In the genomic region with DNA sequence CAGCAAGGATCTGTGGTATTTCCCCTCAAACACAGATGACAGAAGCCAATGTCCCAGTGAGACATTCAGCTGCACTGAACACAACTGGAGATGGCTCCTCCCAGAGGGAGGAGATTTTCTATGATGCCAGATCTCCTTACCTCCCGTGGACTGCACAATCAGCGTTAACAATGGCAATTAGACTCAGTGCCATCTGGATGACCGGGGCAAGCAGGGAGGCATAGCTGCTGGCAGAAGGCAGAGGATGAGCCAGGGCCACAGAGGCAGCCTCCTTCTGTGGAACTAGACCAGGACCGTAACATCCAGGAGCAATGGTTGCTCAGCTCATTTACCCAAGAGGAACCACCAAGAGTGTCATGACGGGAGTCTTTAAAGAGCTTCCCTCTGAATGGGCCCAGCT, we compare ENCODE assay signal across 24 mouse cellular contexts.
DNase-seq lines count a peak whose midpoint lies in the region; ATAC-seq and TF ChIP-seq lines count a peak whose summit lies in the region.
"Had no signal": no experiment of that assay in that cellular context is flagged by ENCODE, and none has a peak within 500 bp of the region (broad histone marks: within the 10 kb centered on the region; RNA-seq: fewer than 3 reads in every experiment).

No protein-coding gene starts in this region.

- no peaks in the 10 kb centered on the region for H3K4me1 ChIP-seq in embryonic facial prominence, embryonic 14.5 days (ENCODE audit: control insufficient read depth, insufficient read depth, low read length)
- H3K4me1 ChIP-seq in embryonic facial prominence, embryonic 10.5 days, result peaks cover 5% of the 10 kb centered on the region; the same call in 1 of the 2 replicates
- H3K4me1 ChIP-seq: embryonic facial prominence, embryonic 15.5 days; heart, embryonic 13.5 days; hindbrain, embryonic 15.5 days; intestine, embryonic 15.5 days had no signal

- no peaks in the 10 kb centered on the region for H3K9me3 ChIP-seq in embryonic facial prominence, embryonic 14.5 days (ENCODE audit: control insufficient read depth, low read length)
- H3K9me3 ChIP-seq in embryonic facial prominence, embryonic 10.5 days, result no peaks in the 10 kb centered on the region
- H3K9me3 ChIP-seq: embryonic facial prominence, embryonic 15.5 days; heart, embryonic 13.5 days; hindbrain, embryonic 15.5 days; intestine, embryonic 15.5 days had no signal

- H3K9ac ChIP-seq in embryonic facial prominence, embryonic 14.5 days (ENCODE audit: low read depth, low read length), result no peak overlapping the region
- H3K9ac ChIP-seq: embryonic facial prominence, embryonic 15.5 days; forebrain, postnatal 0 days; heart, embryonic 13.5 days; hindbrain, embryonic 15.5 days; intestine, embryonic 15.5 days had no signal

- H3K27me3 ChIP-seq in embryonic facial prominence, embryonic 14.5 days (replicated peaks; ENCODE audit: control insufficient read depth, insufficient read depth, low read length), result no peaks in the 10 kb centered on the region
- no peaks in the 10 kb centered on the region for H3K27me3 ChIP-seq in embryonic facial prominence, embryonic 10.5 days (replicated peaks; ENCODE audit: low read depth, poor library complexity, severe bottlenecking)
- H3K27me3 ChIP-seq: embryonic facial prominence, embryonic 15.5 days; heart, embryonic 13.5 days; hindbrain, embryonic 15.5 days; intestine, embryonic 15.5 days had no signal

- no peak for TF ChIP-seq CTCF in left cerebral cortex, adult 2 months (IDR thresholded peaks at IDR 0.05)

- H3K27ac ChIP-seq in embryonic facial prominence, embryonic 14.5 days (replicated peaks; ENCODE audit: low read depth, low read length), result no peak overlapping the region
- no peak overlapping the region for H3K27ac ChIP-seq in embryonic facial prominence, embryonic 10.5 days (replicated peaks)
- no peak overlapping the region for H3K27ac ChIP-seq in left cerebral cortex, adult 2 months
- H3K27ac ChIP-seq: embryonic facial prominence, embryonic 15.5 days; gastrocnemius, adult 2 months; heart, embryonic 13.5 days; hindbrain, embryonic 15.5 days; intestine, embryonic 15.5 days had no signal

- intact Hi-C loops in left cerebral cortex, postnatal 4 days (cut with DNase I), result no loop called here
- intact Hi-C loops in left cerebral cortex, adult 2 months (cut with DNase I), result loop anchor here (10.0 kb wide), 1 partner anchor 370 kb away; no protein-coding TSS in a partner anchor

- WGBS in embryonic facial prominence, embryonic 14.5 days, result 72% methylated on average over 5 of the region's 5 CpGs
- WGBS in embryonic facial prominence, embryonic 10.5 days, result 75% methylated on average over 5 of the region's 5 CpGs

- ATAC-seq in embryonic facial prominence, embryonic 14.5 days (ENCODE audit: low read depth), result 0 out of 2 replicates have a peak, but pooled peaks have one; percentile 45
- ATAC-seq: CD4-positive, CD25-positive, alpha-beta regulatory T cell, adult 4 months; forebrain, embryonic 14.5 days; forebrain, postnatal 0 days; intestine, embryonic 15.5 days had no signal

- no peak overlapping the region for H3K4me2 ChIP-seq in embryonic facial prominence, embryonic 14.5 days (ENCODE audit: low read depth, low read length)
- H3K4me2 ChIP-seq: embryonic facial prominence, embryonic 15.5 days; heart, embryonic 13.5 days; hindbrain, embryonic 15.5 days; intestine, embryonic 15.5 days had no signal

- no peak overlapping the region for H3K4me3 ChIP-seq in embryonic facial prominence, embryonic 14.5 days (ENCODE audit: low read depth, low read length)
- H3K4me3 ChIP-seq in embryonic facial prominence, embryonic 10.5 days, result no peak overlapping the region
- no peak overlapping the region for H3K4me3 ChIP-seq in left cerebral cortex, adult 2 months
- H3K4me3 ChIP-seq: embryonic facial prominence, embryonic 15.5 days; gastrocnemius, adult 2 months; heart, embryonic 13.5 days; hindbrain, embryonic 15.5 days; intestine, embryonic 15.5 days had no signal

- no peaks in the 10 kb centered on the region for H3K36me3 ChIP-seq in embryonic facial prominence, embryonic 14.5 days (ENCODE audit: control insufficient read depth, insufficient read depth, low read length)
- H3K36me3 ChIP-seq in embryonic facial prominence, embryonic 10.5 days (replicated peaks), result no peaks in the 10 kb centered on the region
- H3K36me3 ChIP-seq: embryonic facial prominence, embryonic 15.5 days; heart, embryonic 13.5 days; hindbrain, embryonic 15.5 days; intestine, embryonic 15.5 days had no signal

- no peak for DNase-seq in embryonic facial prominence, embryonic 14.5 days (ENCODE audit: low spot score)
- no peak for DNase-seq in embryonic facial prominence, embryonic 10.5 days (ENCODE audit: low spot score)
- DNase-seq in left cerebral cortex, postnatal 4 days, result peak; percentile 41
- no peak for DNase-seq in left cerebral cortex, adult 2 months (ENCODE audit: extremely low spot score in 1 of 2, low spot score in 2 of 2)
- DNase-seq in retina, postnatal 1 day, result peak; percentile 84
- no peak for DNase-seq in kidney, adult 8-10 months
- DNase-seq: adrenal gland, adult 2 months; adrenal gland, postnatal 14 days; cerebellum, adult 11-12 months; cerebellum, adult 9-11 months; cerebellum, postnatal 36 days; embryo, embryonic 11 days; forebrain, postnatal 0 days; gastrocnemius, adult 2 months; gastrocnemius, postnatal 14 days; heart, adult 18-20 months; heart, postnatal 14 days; heart, postnatal 4 days had no signal

Comparison
In these comparisons a context has a peak if more than half of its experiments do, and no peak if none do; other contexts are left out.
1. DNase-seq: peak in left cerebral cortex, postnatal 4 days (single experiment) and retina, postnatal 1 day (single experiment); none in embryonic facial prominence, embryonic 14.5 days (single experiment), embryonic facial prominence, embryonic 10.5 days (single experiment), left cerebral cortex, adult 2 months (0 of 2) and kidney, adult 8-10 months (0 of 2).